Mouse (Mus musculus): ENCODE data around the gene Dnal4.

The Dnal4 gene

GRCm38 (mm10) chr15:79763601-79764246 is 13.9 kb downstream of the Dnal4 start:
- 73% methylated on average over 7 of the region's 7 CpGs for WGBS

- WGBS = 90% methylated on average over 9 of the region's 9 CpGs
Observed at GRCm38 (mm10) chr15:79763001-79763400, 14.6 kb downstream of the Dnal4 start.

- 61% methylated on average over 6 of the region's 6 CpGs for WGBS
Observed at GRCm38 (mm10) chr15:79760956-79761355, 16.7 kb downstream of the Dnal4 start.

- 96% methylated on average over 3 of the region's 3 CpGs for WGBS
Observed at GRCm38 (mm10) chr15:79757118-79757517, 20.5 kb downstream of the Dnal4 start.

GRCm38 (mm10) chr15:79755977-79756625 is 21.5 kb downstream of the Dnal4 start:
- WGBS = 47% methylated on average over 8 of the region's 8 CpGs

GRCm38 (mm10) chr15:79755176-79755575 is 22.5 kb downstream of the Dnal4 start:
- WGBS = 73% methylated on average over 4 of the region's 4 CpGs

- WGBS = 47% methylated on average over 4 of the region's 4 CpGs
Observed at GRCm38 (mm10) chr15:79753873-79754272, 23.8 kb downstream of the Dnal4 start.

GRCm38 (mm10) chr15:79753420-79753752 is 24.3 kb downstream of the Dnal4 start:
- WGBS = 94% methylated on average over 3 of the region's 3 CpGs

- WGBS = 21% methylated on average over 11 of the region's 11 CpGs
Observed at GRCm38 (mm10) chr15:79752742-79753419, 24.8 kb downstream of the Dnal4 start.

- WGBS = 81% methylated on average over 17 of the region's 17 CpGs
Observed at GRCm38 (mm10) chr15:79751772-79752171, 25.9 kb downstream of the Dnal4 start.

- 88% methylated on average over 8 of the region's 8 CpGs for WGBS
Observed at GRCm38 (mm10) chr15:79750266-79750665, 27.4 kb downstream of the Dnal4 start.

- WGBS = 88% methylated on average over 7 of the region's 7 CpGs
Observed at GRCm38 (mm10) chr15:79749162-79749561, 28.5 kb downstream of the Dnal4 start.

GRCm38 (mm10) chr15:79747998-79748397 is 29.7 kb downstream of the Dnal4 start:
- 65% methylated on average over 11 of the region's 11 CpGs for WGBS

GRCm38 (mm10) chr15:79745883-79746282 is 31.8 kb downstream of the Dnal4 start:
- WGBS = 93% methylated on average over 5 of the region's 5 CpGs

- 78% methylated on average over 10 of the region's 10 CpGs for WGBS
Observed at GRCm38 (mm10) chr15:79745312-79745711, 32.3 kb downstream of the Dnal4 start.

- WGBS = 77% methylated on average over 8 of the region's 8 CpGs
Observed at GRCm38 (mm10) chr15:79744742-79745141, 32.9 kb downstream of the Dnal4 start.

GRCm38 (mm10) chr15:79744001-79744400 is 33.6 kb downstream of the Dnal4 start:
- 90% methylated on average over 11 of the region's 11 CpGs for WGBS

- WGBS = under 1% methylated on average over 23 of the region's 23 CpGs
Observed at GRCm38 (mm10) chr15:79742706-79743023, 35.0 kb downstream of the Dnal4 start.

- under 1% methylated on average over 93 of the region's 93 CpGs for WGBS
Observed at GRCm38 (mm10) chr15:79741921-79742705, 35.5 kb downstream of the Dnal4 start, which contains the start of gene Sun2. TSS of gene Sun2 (minus strand) at chr15:79742536.

GRCm38 (mm10) chr15:79741173-79741858 is 36.3 kb downstream of the Dnal4 start:
- 10% methylated on average over 14 of the region's 14 CpGs for WGBS

GRCm38 (mm10) chr15:79740739-79741138 is 36.9 kb downstream of the Dnal4 start:
- WGBS = 66% methylated on average over 3 of the region's 3 CpGs

- 79% methylated on average over 8 of the region's 8 CpGs for WGBS
Observed at GRCm38 (mm10) chr15:79734311-79734710, 43.3 kb downstream of the Dnal4 start.
